Mouse (Mus musculus) layer of hippocampus, adult 2 months (tissue): ENCODE data around the gene Flcn. TPM values are rescaled to one million over a fixed set of nuclear protein-coding genes. Genes with fewer than 3 reads are reported as not detected.

Experiments
- DNase-seq, 2 experiments: peaks; one replicate each; pipeline ENCODE4 v3.0.0; 2022; ENCODE audit warnings: low spot score in 2 of 2
- H3K27ac ChIP-seq: fragments of 200-600 bp; 2 replicates; pipeline ENCODE4 v1.8.1; 2022
- H3K4me3 ChIP-seq: fragments of 200-600 bp; 2 replicates; pipeline ENCODE4 v1.8.1; 2022; ENCODE audit warnings: mild to moderate bottlenecking
- CTCF ChIP-seq: fragments of 200-600 bp; conservative IDR thresholded peaks from 2 replicates; pipeline ENCODE4 v1.8.1; 2022; ENCODE audit warnings: antibody characterized with exemption, mild to moderate bottlenecking, moderate library complexity
- total RNA-seq, 2 experiments: library from RNA; stranded (reverse); gene quantifications; 2 replicates each; pipeline ENCODE4 v1.2.3; 2021

Gene Flcn
- total RNA-seq, 2 experiments from 2014 or later, result 44.8 to 46.9 TPM

DNA sequence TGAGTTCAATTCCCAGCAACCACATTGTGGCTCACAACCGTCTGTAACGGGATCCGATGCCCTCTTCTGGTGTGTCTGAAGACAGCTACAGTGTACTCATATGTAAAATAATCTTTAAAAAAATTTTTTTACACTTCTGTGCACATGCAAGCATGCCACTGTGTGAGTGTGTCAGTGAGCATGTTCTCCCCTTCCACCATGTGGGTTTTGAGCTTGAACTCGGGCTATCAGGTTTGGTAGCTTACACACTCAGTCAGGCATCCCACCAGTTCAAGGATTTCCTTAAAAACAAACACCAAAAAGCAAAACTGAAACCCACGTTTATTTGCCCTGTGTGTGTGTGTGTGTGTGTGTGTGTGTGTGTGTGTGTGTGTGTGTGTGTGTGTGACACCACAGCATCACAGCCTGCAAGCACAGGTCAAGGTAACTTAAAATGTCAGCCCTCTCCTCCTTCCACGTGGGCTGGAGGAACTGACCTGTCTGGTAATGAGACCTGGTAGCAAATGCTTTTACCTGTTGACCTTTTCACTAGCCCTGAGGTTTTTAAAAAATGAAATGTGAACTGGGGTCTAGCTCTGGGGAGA is 5.8 kb upstream of the Flcn start:
- no peak for DNase-seq
- Histone ChIP-seq H3K4me3 (no peak overlapping the region), H3K27ac (no peak overlapping the region)
- TF ChIP-seq CTCF, result no peak

DNA sequence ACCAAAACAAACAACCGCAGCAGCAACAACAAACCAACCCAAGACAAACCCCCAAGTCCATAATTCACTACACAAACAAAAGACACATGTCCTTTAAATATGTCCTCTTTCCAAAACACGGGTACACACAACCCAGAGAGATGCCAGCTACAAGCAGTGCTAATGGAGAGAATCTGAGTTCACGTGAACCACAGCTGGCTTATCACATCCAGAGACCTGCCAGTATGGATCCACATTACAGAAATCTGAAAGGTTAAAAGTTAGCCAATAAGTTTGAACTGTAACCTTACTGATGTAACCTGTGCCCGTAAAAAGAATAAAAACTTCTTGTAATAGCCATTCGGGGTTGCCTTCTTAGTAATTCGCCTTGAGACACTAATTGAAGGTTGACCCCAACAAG is 5.1 kb upstream of the Flcn start:
- no peak overlapping the region for H3K27ac ChIP-seq
- no peak for DNase-seq

DNA sequence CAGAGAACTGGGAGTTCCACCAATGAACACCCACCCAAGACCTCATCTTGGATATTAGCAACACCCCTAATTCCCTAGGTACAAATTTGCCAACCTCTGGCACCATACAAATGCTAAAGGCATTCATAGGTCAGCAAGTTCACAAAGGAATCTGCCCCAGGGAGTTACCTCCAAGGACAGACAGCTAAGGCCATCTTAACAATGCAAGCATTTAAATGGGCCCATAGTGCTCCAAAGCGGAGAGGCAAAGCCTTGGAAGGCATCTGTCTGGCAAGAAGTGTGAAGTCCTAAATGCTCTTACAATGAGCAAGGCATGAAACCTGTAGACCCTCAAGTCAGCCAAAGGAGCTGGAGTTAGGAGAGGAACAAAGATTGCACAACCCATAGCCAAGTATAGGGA is 4.5 kb upstream of the Flcn start:
- TF ChIP-seq CTCF, result no peak

More for the DNA sequence above, 5.1 kb upstream of the Flcn start:
- no peak overlapping the region for H3K4me3 ChIP-seq
- no peak for TF ChIP-seq CTCF

DNA sequence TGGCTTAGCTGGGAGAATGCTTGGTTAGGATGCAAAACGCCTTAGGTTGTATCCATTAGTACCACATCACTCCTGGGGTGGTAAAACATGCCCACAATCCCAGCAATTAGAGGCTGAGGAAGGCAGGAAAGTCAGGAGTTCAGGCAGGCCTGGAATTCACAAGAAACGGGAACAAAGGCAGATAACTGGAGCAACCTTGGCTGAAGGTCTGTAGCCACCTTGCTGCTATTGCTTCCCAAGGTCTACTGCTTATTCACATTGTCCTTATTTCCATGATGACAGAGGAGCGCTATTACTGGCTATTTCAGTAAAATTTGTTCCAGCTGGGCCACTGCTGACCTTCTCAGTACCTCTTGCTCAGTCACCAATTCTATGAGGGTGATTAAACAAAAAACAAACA is 3.5 kb upstream of the Flcn start:
- H3K4me3 ChIP-seq, result no peak overlapping the region
- TF ChIP-seq CTCF, result no peak
- no peak overlapping the region for H3K27ac ChIP-seq
- DNase-seq, result no peak

More for the DNA sequence above, 4.5 kb upstream of the Flcn start:
- no peak for DNase-seq
- Histone ChIP-seq H3K27ac (no peak overlapping the region), H3K4me3 (no peak overlapping the region)

DNA sequence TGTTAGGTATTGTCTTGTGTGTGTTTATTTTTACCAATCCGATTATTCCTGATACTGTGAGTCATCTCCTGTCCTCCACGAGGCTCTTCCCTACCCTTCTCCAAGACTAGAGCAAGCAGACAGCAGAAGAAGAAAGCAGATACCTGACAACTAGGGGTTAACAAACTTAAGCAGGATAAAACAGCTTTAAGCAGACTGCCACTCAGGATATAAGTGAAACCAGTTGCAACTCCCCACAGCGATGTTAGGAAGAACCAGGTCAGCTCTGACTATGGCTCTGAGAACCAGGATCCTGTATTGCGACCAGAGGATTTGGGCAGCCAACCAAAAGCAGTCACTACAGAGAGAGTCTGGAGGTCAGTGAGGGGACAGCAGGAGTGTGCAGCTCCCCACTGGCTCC is 1.4 kb upstream of the Flcn start:
- no peak for TF ChIP-seq CTCF
- Histone ChIP-seq H3K27ac (peak overlapping the region; percentile 100; the same call in 1 of the 2 replicates), H3K4me3 (no peak overlapping the region; the same call in 1 of the 2 replicates)
- DNase-seq, result no peak

DNA sequence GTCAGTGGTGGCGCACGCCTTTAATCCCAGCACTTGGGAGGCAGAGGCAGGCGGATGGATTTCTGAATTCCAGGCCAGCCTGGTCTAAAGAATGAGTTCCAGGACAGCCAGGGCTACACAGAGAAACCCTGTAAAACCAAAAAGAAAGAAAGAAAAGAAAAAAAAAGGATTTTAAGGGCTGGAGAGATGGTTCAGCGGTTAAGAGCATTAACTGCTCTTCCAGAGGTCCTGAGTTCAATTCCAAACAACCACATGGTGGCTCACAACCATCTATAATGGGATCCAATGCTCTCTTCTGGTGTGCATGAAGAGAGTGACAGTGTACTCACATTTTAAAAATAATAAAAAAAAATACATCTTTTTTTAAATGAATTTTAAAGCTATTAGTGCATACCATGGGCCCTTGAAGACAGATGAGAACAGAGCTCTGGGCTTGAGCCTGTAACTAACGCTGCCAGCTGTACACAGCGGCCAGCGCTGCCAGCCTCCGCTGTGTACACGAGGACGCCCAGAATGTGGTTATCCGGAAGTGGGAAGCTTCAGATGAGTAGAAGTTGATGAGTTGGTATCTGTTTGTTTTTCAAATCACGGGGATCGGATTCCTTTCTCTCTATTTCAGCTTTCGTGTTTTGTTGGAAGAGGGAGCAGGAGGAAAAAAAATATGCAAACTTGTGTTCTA is 803 bp upstream of the Flcn start:
- H3K27ac ChIP-seq, result peak overlapping the region; percentile 100
- no peak for DNase-seq
- peak overlapping the region; percentile 83 for H3K4me3 ChIP-seq
- 0 out of 2 replicates have a peak, but pooled peaks have one; percentile 19 for TF ChIP-seq CTCF

DNA sequence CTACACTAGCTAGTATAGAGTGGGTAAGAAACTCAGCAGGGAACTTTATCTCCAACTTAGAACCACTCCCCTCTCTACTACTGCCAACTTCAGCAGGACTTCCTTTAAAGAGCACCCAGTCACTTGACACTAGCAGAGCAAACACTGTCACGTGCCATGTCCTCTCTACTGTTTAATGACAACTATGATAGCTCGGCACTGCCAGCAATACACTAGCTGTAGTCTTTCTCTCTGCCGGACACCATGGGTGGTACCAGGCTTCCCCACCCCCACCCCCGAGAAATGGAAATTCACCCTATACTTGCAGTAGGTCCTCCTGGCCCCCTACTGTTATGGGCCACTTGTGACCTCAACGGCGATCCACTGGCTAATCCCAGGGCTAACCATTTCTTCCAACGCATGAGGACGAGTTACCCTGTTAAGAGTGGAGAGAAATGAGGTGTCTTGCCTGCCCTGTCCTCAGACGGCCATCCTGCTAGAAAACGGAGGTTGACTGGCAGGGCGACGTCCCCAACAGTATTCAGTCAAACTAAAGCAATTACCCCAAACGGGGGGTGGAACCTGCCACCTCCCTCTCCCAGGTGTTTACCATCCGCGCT is 646 bp downstream of the Flcn start:
- peak overlapping the region; percentile 100 for H3K27ac ChIP-seq

DNA sequence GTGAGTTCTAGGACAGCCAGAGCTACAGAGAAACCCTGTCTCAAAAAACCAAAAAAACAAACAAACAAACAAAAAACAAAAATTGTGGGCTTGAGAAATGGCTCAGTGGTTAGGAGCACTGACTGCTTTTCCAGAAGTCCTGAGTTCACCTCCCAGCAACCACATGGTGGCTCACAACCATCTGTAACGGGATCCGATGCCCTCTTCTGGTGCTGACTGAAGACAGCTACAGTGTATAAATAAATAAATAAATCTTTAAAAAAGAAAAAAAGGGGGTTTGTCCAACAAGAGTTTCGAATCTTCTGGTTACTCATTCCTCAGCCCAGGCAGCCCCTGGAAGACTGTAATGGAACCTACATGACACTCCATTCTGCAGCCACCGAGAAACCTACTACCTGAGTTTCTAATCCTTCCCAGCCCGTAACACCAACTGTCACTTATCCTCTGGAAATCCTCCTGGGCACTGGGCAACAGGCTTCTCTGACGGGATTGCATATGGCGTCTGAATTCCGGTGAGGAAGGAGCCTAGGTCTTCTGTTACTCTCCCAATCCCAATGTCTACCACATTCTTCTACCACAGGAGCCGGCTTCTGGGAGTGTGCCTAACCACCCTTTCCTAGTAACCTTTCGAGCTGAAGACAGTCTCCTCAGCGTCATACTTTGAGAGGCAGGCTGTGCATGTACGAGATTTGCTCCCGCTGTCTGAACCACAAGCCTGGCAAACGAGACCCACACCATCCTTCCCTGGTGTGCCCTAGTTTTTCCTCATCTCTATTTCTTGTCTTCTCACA is 1.5 kb downstream of the Flcn start:
- TF ChIP-seq CTCF, result peak; percentile 48
- DNase-seq, result no peak
- Histone ChIP-seq H3K4me3 (peak overlapping the region; percentile 83), H3K27ac (peak overlapping the region; percentile 100)

More for the DNA sequence above, 646 bp downstream of the Flcn start:
- peak overlapping the region; percentile 83 for H3K4me3 ChIP-seq
- DNase-seq, result no peak
- TF ChIP-seq CTCF, result no peak

DNA sequence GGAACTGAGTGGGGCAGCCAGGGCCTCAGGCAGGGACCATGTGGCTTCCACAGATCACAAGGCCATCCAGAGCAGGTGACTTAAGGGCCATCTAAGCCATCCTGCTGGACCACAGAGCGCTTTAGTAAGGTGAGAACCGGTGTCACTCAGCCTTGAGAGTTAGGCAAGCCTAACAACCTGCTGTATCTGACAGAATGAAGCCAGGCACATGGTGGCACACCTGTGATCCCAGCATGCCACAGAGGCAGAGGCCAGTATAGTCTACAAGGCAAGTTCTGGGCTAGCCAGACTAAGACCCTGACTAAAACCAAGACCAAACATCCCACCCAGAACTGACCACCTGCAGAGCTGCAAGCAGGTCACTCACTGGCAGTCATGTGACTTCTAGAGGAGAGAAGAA is 4.2 kb downstream of the Flcn start:
- TF ChIP-seq CTCF, result no peak
- Histone ChIP-seq H3K27ac (no peak overlapping the region), H3K4me3 (no peak overlapping the region)
- DNase-seq, result no peak

DNA sequence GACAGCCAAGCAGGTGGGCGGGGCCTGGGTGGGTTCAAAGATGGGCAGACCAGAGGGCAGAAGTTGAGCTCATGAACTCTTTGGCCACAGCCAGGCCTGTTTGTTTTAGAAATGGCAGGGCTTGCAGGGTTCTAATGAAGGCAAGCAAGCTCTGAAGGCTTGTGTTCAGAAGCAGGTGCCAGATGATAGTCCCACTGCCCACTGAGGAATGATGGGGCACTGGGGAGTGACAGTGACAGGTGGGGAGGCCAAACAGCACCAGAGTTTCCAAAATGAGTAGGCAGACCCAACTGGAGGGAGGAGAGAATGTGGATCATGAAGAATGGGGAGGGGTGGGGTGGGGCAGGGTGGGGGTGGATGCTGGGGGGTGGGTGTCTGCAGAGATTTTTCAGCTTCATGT is 4.6 kb downstream of the Flcn start:
- Histone ChIP-seq H3K27ac (no peak overlapping the region), H3K4me3 (no peak overlapping the region)
- DNase-seq, result no peak
- TF ChIP-seq CTCF, result no peak

DNA sequence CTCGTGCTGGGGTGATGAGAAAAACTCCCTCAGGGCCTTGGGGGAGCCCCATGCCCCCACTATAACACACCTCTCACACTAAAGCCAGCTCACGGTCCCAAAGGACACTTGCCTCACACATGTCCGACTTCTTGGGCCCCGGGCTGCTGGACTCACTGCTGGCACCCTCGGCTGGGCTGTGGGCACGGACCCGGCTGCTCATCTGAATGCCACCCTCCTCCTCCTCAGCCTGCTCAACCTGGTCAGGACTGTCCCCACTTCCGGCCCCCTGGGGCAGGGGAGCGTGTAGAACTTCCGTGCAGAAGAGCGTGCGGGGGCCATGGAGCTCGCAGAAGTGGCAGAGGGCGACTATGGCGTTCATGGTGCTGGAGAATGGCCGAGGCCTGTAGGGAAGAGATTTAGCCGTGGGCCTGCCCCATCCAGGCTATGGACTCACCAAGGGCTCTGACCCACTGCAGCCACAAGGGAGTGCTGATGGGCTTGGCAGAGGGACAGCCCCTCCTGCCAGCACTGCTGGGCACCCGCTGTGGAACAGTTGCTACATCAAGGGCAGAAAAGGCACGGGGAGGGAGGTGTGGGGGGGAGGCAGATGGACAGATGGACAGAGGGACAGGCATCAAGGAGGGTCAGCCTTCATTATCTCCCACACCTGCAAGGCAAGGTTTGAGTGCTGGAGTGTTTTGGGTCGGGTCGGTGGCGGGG is 5.3 kb downstream of the Flcn start:
- 0 out of 2 replicates have a peak, but pooled peaks have one; percentile 12 for TF ChIP-seq CTCF
- no peak overlapping the region for H3K27ac ChIP-seq
- DNase-seq, result no peak
- no peak overlapping the region for H3K4me3 ChIP-seq

DNA sequence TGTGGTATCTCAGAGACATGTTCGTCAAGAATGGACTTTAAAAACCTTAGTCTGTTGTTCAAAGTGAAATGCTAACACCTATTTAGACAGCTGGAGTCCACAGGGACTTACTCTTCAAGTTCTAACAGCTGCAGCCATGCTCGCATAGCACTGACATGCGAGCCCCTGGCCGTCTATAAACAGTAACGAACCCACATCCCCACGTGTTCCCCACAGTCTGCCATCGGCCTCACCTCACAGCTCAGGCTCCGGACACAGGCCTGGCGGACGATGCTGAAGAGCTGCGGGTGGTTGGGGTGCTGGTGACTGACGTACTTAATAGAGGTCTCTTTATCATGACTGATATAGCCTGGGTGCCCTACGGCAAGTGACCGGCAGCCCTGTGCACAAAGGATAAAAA is 6.3 kb downstream of the Flcn start:
- no peak for DNase-seq
- no peak for TF ChIP-seq CTCF
- H3K4me3 ChIP-seq, result no peak overlapping the region
- H3K27ac ChIP-seq, result no peak overlapping the region
